Mouse (Mus musculus) hindbrain, embryonic 10.5 days (tissue): ENCODE measurements around the gene Stard3nl. TPM values are rescaled to one million over a fixed set of nuclear protein-coding genes. Genes with fewer than 3 reads are reported as not detected.

Experiments
- DNase-seq: peaks from one replicate; pipeline ENCODE4 v3.0.0-alpha.2; 2017; ENCODE audit warnings: low spot score
- H3K27ac ChIP-seq: fragments of 300-500 bp; sonication (generic); 2 replicates; pipeline ENCODE4 v1.5.1; 2016; ENCODE audit warnings: mild to moderate bottlenecking, moderate library complexity
- H3K27me3 ChIP-seq: fragments of 300-500 bp; sonication (generic); 2 replicates; pipeline ENCODE4 v1.6.1; 2016; ENCODE audit warnings: mild to moderate bottlenecking; ENCODE audit not compliant: poor library complexity, insufficient read depth, severe bottlenecking
- H3K36me3 ChIP-seq: fragments of 300-500 bp; sonication (generic); 2 replicates; pipeline ENCODE4 v1.6.1; 2016; ENCODE audit warnings: mild to moderate bottlenecking, moderate library complexity
- H3K4me1 ChIP-seq: fragments of 300-500 bp; sonication (generic); replicated peaks from 2 replicates; pipeline ENCODE4 v1.6.1; 2016; ENCODE audit warnings: mild to moderate bottlenecking
- H3K4me3 ChIP-seq: fragments of 300-500 bp; sonication (generic); 2 replicates; pipeline ENCODE4 v1.5.1; 2016; ENCODE audit warnings: mild to moderate bottlenecking, moderate library complexity
- H3K9me3 ChIP-seq: fragments of 300-500 bp; sonication (generic); 2 replicates; pipeline ENCODE4 v1.6.1; 2016; ENCODE audit warnings: mild to moderate bottlenecking, moderate library complexity
- WGBS: fragments of 180-500 bp; shearing (Covaris S2); methylation state at CpG from one replicate; pipeline ENCODE4 v1.1.7; 2016; 5-methylcytosine and 5-hydroxymethylcytosine counted together
- polyA plus RNA-seq: library from polyadenylated mRNA; unstranded; fragments of >200 nt; fragmentation: Nextera tagmentation; extraction: Ambion mirVana; gene quantifications from 2 replicates; pipeline ENCODE4 v1.2.1, GENCODE M21; 2016

Gene Stard3nl
- polyA plus RNA-seq, 1 experiment from 2014 or later = 128 TPM

GRCm38 (mm10) chr13:19407953-19408352 is 12.4 kb upstream of the Stard3nl start:
- no peak for DNase-seq
- no peaks in the 10 kb centered on the region for H3K4me1 ChIP-seq
- no peaks in the 10 kb centered on the region for H3K27me3 ChIP-seq
- no peak overlapping the region for H3K4me3 ChIP-seq
- H3K27ac ChIP-seq = no peak overlapping the region
- H3K36me3 ChIP-seq = no peaks in the 10 kb centered on the region
- no peaks in the 10 kb centered on the region for H3K9me3 ChIP-seq
- 93% methylated on average over 2 of the region's 2 CpGs for WGBS

- no peak for DNase-seq
- H3K27ac ChIP-seq = no peak overlapping the region
- 86% methylated on average over 2 of the region's 2 CpGs for WGBS
- no peaks in the 10 kb centered on the region for H3K4me1 ChIP-seq
- H3K36me3 ChIP-seq = no peaks in the 10 kb centered on the region
- H3K9me3 ChIP-seq = no peaks in the 10 kb centered on the region
- no peaks in the 10 kb centered on the region for H3K27me3 ChIP-seq
- no peak overlapping the region for H3K4me3 ChIP-seq
Measured at GRCm38 (mm10) chr13:19404623-19405022, 9.0 kb upstream of the Stard3nl start.

- H3K27ac ChIP-seq = peak overlapping the region; percentile 97
- H3K4me1 ChIP-seq = peaks cover 20% of the 10 kb centered on the region
- no peak for DNase-seq
Measured at GRCm38 (mm10) chr13:19394798-19395687, 552 bp downstream of the Stard3nl start.

GRCm38 (mm10) chr13:19394171-19394570 is 1.4 kb downstream of the Stard3nl start:
- WGBS = 44% methylated on average over 4 of the region's 4 CpGs
- no peaks in the 10 kb centered on the region for H3K9me3 ChIP-seq
- no peak overlapping the region for H3K27ac ChIP-seq
- peaks cover 22% of the 10 kb centered on the region for H3K4me1 ChIP-seq
- peak overlapping the region; percentile 95 for H3K4me3 ChIP-seq
- no peaks in the 10 kb centered on the region for H3K36me3 ChIP-seq
- DNase-seq = peak; percentile 11
- H3K27me3 ChIP-seq = no peaks in the 10 kb centered on the region

More at GRCm38 (mm10) chr13:19394798-19395687, 552 bp downstream of the Stard3nl start:
- Histone ChIP-seq H3K27me3 (no peaks in the 10 kb centered on the region), H3K9me3 (no peaks in the 10 kb centered on the region), H3K4me3 (peak overlapping the region; percentile 95), H3K36me3 (no peaks in the 10 kb centered on the region)
- WGBS = under 1% methylated on average over 25 of the region's 25 CpGs

GRCm38 (mm10) chr13:19393731-19394130 is 1.9 kb downstream of the Stard3nl start:
- DNase-seq = no peak
- H3K27ac ChIP-seq = no peak overlapping the region
- peak overlapping the region; percentile 95; the same call in 1 of the 2 replicates for H3K4me3 ChIP-seq
- no peaks in the 10 kb centered on the region for H3K9me3 ChIP-seq
- 77% methylated on average over 2 of the region's 2 CpGs for WGBS
- H3K4me1 ChIP-seq = peaks cover 22% of the 10 kb centered on the region
- H3K27me3 ChIP-seq = no peaks in the 10 kb centered on the region
- no peaks in the 10 kb centered on the region for H3K36me3 ChIP-seq

GRCm38 (mm10) chr13:19391608-19392007 is 4.0 kb downstream of the Stard3nl start:
- WGBS = 94% methylated on average over 4 of the region's 4 CpGs
- Histone ChIP-seq H3K27ac (no peak overlapping the region), H3K4me3 (no peak overlapping the region), H3K4me1 (peaks cover 22% of the 10 kb centered on the region), H3K27me3 (no peaks in the 10 kb centered on the region), H3K9me3 (no peaks in the 10 kb centered on the region), H3K36me3 (no peaks in the 10 kb centered on the region)
- DNase-seq = no peak

GRCm38 (mm10) chr13:19390296-19390695 is 5.3 kb downstream of the Stard3nl start:
- Histone ChIP-seq H3K27ac (no peak overlapping the region), H3K27me3 (no peaks in the 10 kb centered on the region), H3K4me3 (no peak overlapping the region), H3K9me3 (no peaks in the 10 kb centered on the region), H3K4me1 (peaks cover 19% of the 10 kb centered on the region), H3K36me3 (no peaks in the 10 kb centered on the region)
- 65% methylated on average over 4 of the region's 4 CpGs for WGBS
- DNase-seq = no peak

GRCm38 (mm10) chr13:19389896-19390295 is 5.7 kb downstream of the Stard3nl start:
- Histone ChIP-seq H3K4me3 (no peak overlapping the region), H3K36me3 (no peaks in the 10 kb centered on the region), H3K27me3 (no peaks in the 10 kb centered on the region), H3K9me3 (no peaks in the 10 kb centered on the region), H3K27ac (no peak overlapping the region), H3K4me1 (peaks cover 18% of the 10 kb centered on the region)
- DNase-seq = no peak
- 42% methylated on average over 12 of the region's 12 CpGs for WGBS

GRCm38 (mm10) chr13:19389434-19389833 is 6.2 kb downstream of the Stard3nl start:
- H3K9me3 ChIP-seq = no peaks in the 10 kb centered on the region
- H3K4me1 ChIP-seq = peaks cover 13% of the 10 kb centered on the region
- H3K27me3 ChIP-seq = no peaks in the 10 kb centered on the region
- DNase-seq = no peak
- H3K4me3 ChIP-seq = no peak overlapping the region
- WGBS = 49% methylated on average over 1 of the region's 1 CpGs
- no peaks in the 10 kb centered on the region for H3K36me3 ChIP-seq
- H3K27ac ChIP-seq = no peak overlapping the region

GRCm38 (mm10) chr13:19385226-19385625 is 10.4 kb downstream of the Stard3nl start:
- no peak for DNase-seq
- Histone ChIP-seq H3K4me1 (peaks cover 5% of the 10 kb centered on the region; the same call in 1 of the 2 replicates), H3K27me3 (no peaks in the 10 kb centered on the region), H3K9me3 (no peaks in the 10 kb centered on the region), H3K27ac (no peak overlapping the region), H3K4me3 (no peak overlapping the region), H3K36me3 (no peaks in the 10 kb centered on the region)
- WGBS = 92% methylated on average over 4 of the region's 4 CpGs

- H3K4me1 ChIP-seq = no peaks in the 10 kb centered on the region; the same call in 1 of the 2 replicates
- H3K9me3 ChIP-seq = no peaks in the 10 kb centered on the region
- 91% methylated on average over 9 of the region's 9 CpGs for WGBS
- 0 out of 2 replicates have a peak, but pooled peaks cover 2% of the 10 kb centered on the region for H3K36me3 ChIP-seq
- no peak overlapping the region for H3K27ac ChIP-seq
- no peak for DNase-seq
- H3K4me3 ChIP-seq = no peak overlapping the region
- H3K27me3 ChIP-seq = no peaks in the 10 kb centered on the region
Measured at GRCm38 (mm10) chr13:19381112-19381828, 14.3 kb downstream of the Stard3nl start.

GRCm38 (mm10) chr13:19379313-19379712 is 16.3 kb downstream of the Stard3nl start:
- Histone ChIP-seq H3K9me3 (no peaks in the 10 kb centered on the region), H3K4me3 (no peak overlapping the region), H3K4me1 (no peaks in the 10 kb centered on the region; the same call in 1 of the 2 replicates), H3K27me3 (no peaks in the 10 kb centered on the region), H3K36me3 (peaks cover 9% of the 10 kb centered on the region), H3K27ac (no peak overlapping the region)
- no peak for DNase-seq
- WGBS = 77% methylated on average over 6 of the region's 6 CpGs
